Mouse (Mus musculus) liver, embryonic 13.5 days (tissue): Measurements from ENCODE around the gene Bach2. TPM values are rescaled to one million over a fixed set of nuclear protein-coding genes. Genes with fewer than 3 reads are reported as not detected.

Source experiments
- ATAC-seq: fragments of 200-750 bp; cut with Nextera tagmentation; 2 replicates; pipeline ENCODE4 v1.8.0; 2017; ENCODE audit warnings: low read depth, mild to moderate bottlenecking, moderate number of reproducible peaks, moderate library complexity
- DNase-seq: peaks from one replicate; pipeline ENCODE4 v3.0.0; 2022
- H3K27ac ChIP-seq: fragments of 300-500 bp; sonication (generic); 2 replicates; pipeline ENCODE4 v1.5.1; 2015; ENCODE audit warnings: moderate library complexity, mild to moderate bottlenecking, inconsistent platforms
- H3K27me3 ChIP-seq: fragments of 300-500 bp; sonication (generic); 2 replicates; pipeline ENCODE4 v1.6.1; 2015; ENCODE audit warnings: mild to moderate bottlenecking, inconsistent platforms
- H3K36me3 ChIP-seq: fragments of 300-500 bp; sonication (generic); 2 replicates; pipeline ENCODE4 v1.6.1; 2015; ENCODE audit warnings: mild to moderate bottlenecking, inconsistent platforms
- H3K4me1 ChIP-seq: fragments of 300-500 bp; sonication (generic); replicated peaks from 2 replicates; pipeline ENCODE4 v1.6.1; 2015; ENCODE audit warnings: inconsistent platforms
- H3K4me2 ChIP-seq: fragments of 300-500 bp; sonication (generic); 2 replicates; pipeline ENCODE4 v1.6.1; 2015; ENCODE audit warnings: inconsistent platforms, mild to moderate bottlenecking, moderate library complexity
- H3K4me3 ChIP-seq: fragments of 300-500 bp; sonication (generic); replicated peaks from 2 replicates; pipeline ENCODE4 v1.5.1; 2015; ENCODE audit warnings: mild to moderate bottlenecking, inconsistent platforms
- H3K9ac ChIP-seq: fragments of 300-500 bp; sonication (generic); 2 replicates; pipeline ENCODE4 v1.6.1; 2015; ENCODE audit warnings: mild to moderate bottlenecking, inconsistent platforms
- H3K9me3 ChIP-seq: fragments of 300-500 bp; sonication (generic); replicated peaks from 2 replicates; pipeline ENCODE4 v1.6.1; 2016; ENCODE audit warnings: inconsistent platforms
- WGBS: fragments of 180-500 bp; shearing (Covaris S2); methylation state at CpG from one replicate; pipeline ENCODE4 v1.1.7; 2015; ENCODE audit not compliant: insufficient replicate concordance; 5-methylcytosine and 5-hydroxymethylcytosine counted together
- polyA plus RNA-seq: library from polyadenylated mRNA; unstranded; fragments of >200 nt; fragmentation: Nextera tagmentation; extraction: Ambion mirVana; gene quantifications from 2 replicates; pipeline ENCODE4 v1.2.1, GENCODE M21; 2015

Bach2 gene
- polyA plus RNA-seq, 1 experiment from 2014 or later: 1.2 TPM

GRCm38 (mm10) chr4:32584181-32584580 is 345.6 kb downstream of the Bach2 start:
- Histone ChIP-seq H3K9me3 (no peaks in the 10 kb centered on the region), H3K27ac (no peak overlapping the region), H3K4me2 (no peak overlapping the region), H3K9ac (no peak overlapping the region), H3K36me3 (no peaks in the 10 kb centered on the region), H3K4me3 (no peak overlapping the region), H3K27me3 (no peaks in the 10 kb centered on the region), H3K4me1 (no peaks in the 10 kb centered on the region; the same call in 1 of the 2 replicates)
- ATAC-seq (no peak), DNase-seq (no peak)
- WGBS: 65% methylated on average over 6 of the region's 6 CpGs

- 6% methylated on average over 9 of the region's 9 CpGs for WGBS
- DNase-seq: peak; percentile 34
- Histone ChIP-seq H3K9ac (no peak overlapping the region), H3K27ac (no peak overlapping the region), H3K4me2 (no peak overlapping the region), H3K36me3 (no peaks in the 10 kb centered on the region), H3K4me3 (no peak overlapping the region), H3K9me3 (no peaks in the 10 kb centered on the region), H3K4me1 (no peaks in the 10 kb centered on the region; the same call in 1 of the 2 replicates), H3K27me3 (no peaks in the 10 kb centered on the region)
- ATAC-seq: no peak
Measured at GRCm38 (mm10) chr4:32586596-32586995, 348.0 kb downstream of the Bach2 start.

DNA sequence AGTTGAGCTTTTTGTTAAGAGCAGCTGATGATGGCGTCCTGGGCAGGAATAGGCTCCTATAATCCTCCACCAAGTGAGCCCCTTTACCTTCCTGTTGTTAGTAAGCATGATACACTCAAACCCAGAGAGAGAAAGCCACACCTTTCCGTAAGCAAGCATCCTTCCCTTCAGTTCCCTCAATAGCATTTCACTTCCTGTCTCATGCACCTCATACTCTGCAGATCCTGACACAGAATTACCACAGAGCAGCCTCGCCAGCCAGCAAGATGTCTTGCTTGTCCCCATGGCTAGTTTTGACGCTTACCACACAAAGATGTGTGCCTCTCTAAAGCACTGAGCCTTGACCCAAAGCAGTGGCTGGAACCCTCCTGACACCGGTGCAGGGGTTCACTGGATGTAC is 348.9 kb downstream of the Bach2 start:
- H3K4me2 ChIP-seq: no peak overlapping the region
- H3K27me3 ChIP-seq: no peaks in the 10 kb centered on the region
- no peak overlapping the region for H3K4me3 ChIP-seq
- no peak overlapping the region for H3K27ac ChIP-seq
- no peaks in the 10 kb centered on the region for H3K36me3 ChIP-seq
- no peaks in the 10 kb centered on the region for H3K4me1 ChIP-seq
- no peaks in the 10 kb centered on the region for H3K9me3 ChIP-seq
- no peak overlapping the region for H3K9ac ChIP-seq
- WGBS: 57% methylated on average over 5 of the region's 5 CpGs
- DNase-seq: no peak
- ATAC-seq: no peak

DNA sequence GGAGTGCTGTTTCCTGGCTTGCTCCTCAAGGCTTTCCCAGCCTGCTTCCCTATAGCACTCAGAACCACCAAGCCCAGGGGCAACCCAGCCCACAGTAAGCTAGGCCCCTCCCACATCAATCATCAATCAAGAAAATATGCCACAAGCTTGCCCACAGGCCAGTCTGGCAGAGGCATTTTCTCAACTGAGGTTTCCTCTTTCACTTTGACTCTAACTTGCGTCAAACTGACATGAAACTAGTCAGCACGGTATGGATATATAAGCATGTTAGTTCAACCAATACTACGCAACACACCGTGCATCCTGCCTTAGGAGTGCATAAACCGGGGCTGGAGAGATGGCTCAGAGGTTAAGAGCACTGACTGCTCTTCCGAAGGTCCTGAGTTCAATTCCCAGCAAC is 349.6 kb downstream of the Bach2 start:
- WGBS: 63% methylated on average over 6 of the region's 6 CpGs
- no peaks in the 10 kb centered on the region for H3K27me3 ChIP-seq
- H3K36me3 ChIP-seq: no peaks in the 10 kb centered on the region
- no peak overlapping the region for H3K27ac ChIP-seq
- no peak overlapping the region for H3K9ac ChIP-seq
- H3K9me3 ChIP-seq: no peaks in the 10 kb centered on the region
- H3K4me3 ChIP-seq: no peak overlapping the region
- no peak for DNase-seq
- H3K4me2 ChIP-seq: no peak overlapping the region
- H3K4me1 ChIP-seq: no peaks in the 10 kb centered on the region
- ATAC-seq: no peak

- ATAC-seq (no peak), DNase-seq (peak; percentile 22)
- 25% methylated on average over 12 of the region's 12 CpGs for WGBS
- no peaks in the 10 kb centered on the region for H3K27me3 ChIP-seq
- no peaks in the 10 kb centered on the region for H3K36me3 ChIP-seq
- no peaks in the 10 kb centered on the region for H3K4me1 ChIP-seq
- no peak overlapping the region for H3K27ac ChIP-seq
- H3K4me2 ChIP-seq: no peak overlapping the region
- no peak overlapping the region for H3K4me3 ChIP-seq
- no peaks in the 10 kb centered on the region for H3K9me3 ChIP-seq
- no peak overlapping the region for H3K9ac ChIP-seq
Measured at GRCm38 (mm10) chr4:32601135-32601534, 362.5 kb downstream of the Bach2 start.

DNA sequence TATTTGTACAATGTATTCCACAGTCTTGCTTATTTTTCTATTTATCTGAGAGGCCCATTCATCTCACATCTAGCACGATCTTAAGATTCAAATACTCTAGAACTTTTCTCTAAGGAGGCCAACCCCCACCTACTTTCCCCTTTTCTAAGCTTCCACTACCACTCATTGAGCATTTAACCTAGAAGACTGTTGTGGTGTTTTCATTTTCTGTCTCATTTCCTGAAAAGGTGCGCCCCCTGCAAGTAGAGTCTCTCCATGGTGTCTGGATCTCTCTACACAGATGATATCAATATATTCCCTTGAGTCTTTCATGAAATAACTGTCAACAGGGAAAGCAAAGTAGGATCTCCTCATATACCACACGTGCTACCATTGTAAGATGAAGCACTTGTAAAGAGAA is 364.1 kb downstream of the Bach2 start, which contains the start of gene Gja10:
Gene Gja10 (minus strand): TSS at position 101 of the 400 bp plus-strand sequence.
- Histone ChIP-seq H3K9me3 (no peaks in the 10 kb centered on the region), H3K4me3 (no peak within 1 kb of the TSS), H3K4me2 (no peak within 1 kb of the TSS), H3K27ac (no peak within 1 kb of the TSS), H3K4me1 (no peaks in the 10 kb centered on the region), H3K27me3 (no peaks in the 10 kb centered on the region), H3K9ac (no peak within 1 kb of the TSS), H3K36me3 (no peaks in the 10 kb centered on the region)
- DNase-seq (no peak), ATAC-seq (no peak)
- WGBS: 39% methylated on average over 3 of the region's 3 CpGs

DNA sequence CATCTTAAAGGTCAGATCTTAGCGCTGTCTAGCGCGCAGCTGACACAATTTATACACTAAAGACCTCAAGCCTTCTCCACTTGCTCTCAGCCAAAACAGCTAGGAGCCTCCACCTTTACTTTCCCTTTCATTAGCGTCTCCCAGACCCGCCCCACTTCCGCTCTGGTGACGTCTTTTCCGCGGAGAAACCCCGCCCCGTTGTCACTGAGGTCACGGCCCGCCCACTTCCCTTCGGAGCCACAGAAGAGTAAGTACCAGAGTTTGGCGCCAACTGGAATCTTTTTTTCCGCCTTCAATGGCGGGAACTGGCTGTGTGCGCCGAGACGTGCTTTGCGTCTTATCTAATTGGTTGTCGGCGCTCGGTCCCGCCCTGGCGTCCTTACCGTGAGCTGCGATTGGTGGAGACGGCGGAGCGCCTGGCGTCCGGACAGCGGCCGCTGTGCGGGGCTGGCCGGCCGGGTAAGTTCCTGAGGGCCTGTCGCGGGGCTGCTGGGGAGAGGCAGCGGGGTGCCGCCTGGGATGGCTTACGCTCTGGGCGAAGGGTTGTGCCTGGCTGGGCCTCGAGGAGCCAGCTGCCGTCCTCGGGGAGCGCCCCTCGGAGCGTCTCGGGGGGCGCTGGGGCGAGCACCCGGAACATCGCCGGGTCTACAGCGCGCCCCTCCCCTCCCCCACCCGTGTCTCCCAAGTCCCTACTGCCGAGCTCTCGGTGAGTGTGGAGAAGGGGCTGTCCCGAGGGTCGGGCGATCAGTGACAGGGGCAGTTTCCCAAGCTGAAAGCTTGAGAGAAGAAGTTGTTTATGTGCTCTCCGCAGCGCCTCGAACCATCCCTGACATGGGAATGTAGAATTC is 376.7 kb downstream of the Bach2 start, which contains the start of gene Casp8ap2:
Gene Casp8ap2 (plus strand): TSS at position 418 of the 848 bp plus-strand sequence.
- DNase-seq (peak; percentile 99), ATAC-seq (peak; percentile 98)
- Histone ChIP-seq H3K27ac (peak within 1 kb of the TSS; percentile 86), H3K4me2 (peak within 1 kb of the TSS; percentile 81), H3K27me3 (no peaks in the 10 kb centered on the region), H3K9me3 (no peaks in the 10 kb centered on the region), H3K9ac (peak within 1 kb of the TSS; percentile 95), H3K4me1 (peaks cover 30% of the 10 kb centered on the region), H3K36me3 (peaks cover 6% of the 10 kb centered on the region; the same call in 1 of the 2 replicates), H3K4me3 (peak within 1 kb of the TSS; percentile 98)
- under 1% methylated on average over 66 of the region's 67 CpGs for WGBS

DNA sequence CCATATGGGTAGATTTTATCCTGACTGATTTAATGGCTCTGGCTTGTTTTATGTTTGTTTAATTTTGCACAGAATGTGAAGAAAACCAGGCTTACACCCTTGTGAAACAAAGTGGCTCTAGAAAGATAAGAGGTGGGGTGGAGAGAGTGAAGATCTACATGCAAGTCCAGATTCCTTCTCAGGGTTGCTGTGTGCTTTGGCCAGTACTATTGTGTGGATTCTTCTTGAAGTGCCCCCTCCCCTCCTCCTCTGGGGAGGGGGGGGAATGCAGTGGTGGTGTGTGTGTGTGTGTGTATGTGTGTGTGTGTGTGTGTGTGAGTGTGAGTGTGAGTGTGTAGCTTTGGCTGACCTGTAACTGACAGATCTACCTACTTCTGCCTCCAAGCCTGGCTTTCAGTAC is 383.0 kb downstream of the Bach2 start:
- H3K27me3 ChIP-seq: no peaks in the 10 kb centered on the region
- H3K4me3 ChIP-seq: no peak overlapping the region
- ATAC-seq (no peak), DNase-seq (no peak)
- no peaks in the 10 kb centered on the region for H3K9me3 ChIP-seq
- no peak overlapping the region for H3K27ac ChIP-seq
- peaks cover 24% of the 10 kb centered on the region for H3K36me3 ChIP-seq
- no peak overlapping the region for H3K9ac ChIP-seq
- peaks cover 27% of the 10 kb centered on the region for H3K4me1 ChIP-seq
- H3K4me2 ChIP-seq: no peak overlapping the region
